Mouse (Mus musculus): ENCODE data around the gene Oas1c. TPM values are rescaled to one million over a fixed set of nuclear protein-coding genes. Genes with fewer than 3 reads are reported as not detected.

The Oas1c gene
- polyA plus RNA-seq (2015; fragmentation: Nextera tagmentation; extraction: Ambion mirVana), result 0.34 and 0.65 TPM in 2 replicates

GRCm38 (mm10) chr5:120811951-120812819, at the start of gene Oas1c:
Gene Oas1c, minus strand, starts transcription at chr5:120812514.
- H3K36me3 ChIP-seq, result no peaks in the 10 kb centered on the region
- H3K27ac ChIP-seq (replicated peaks), result peak within 1 kb of the TSS; percentile 80
- no peaks in the 10 kb centered on the region for H3K27me3 ChIP-seq
- WGBS, result 3% methylated on average over 18 of the region's 18 CpGs
- peaks cover 12% of the 10 kb centered on the region for H3K4me1 ChIP-seq
- no peaks in the 10 kb centered on the region for H3K9me3 ChIP-seq (replicated peaks)
- peak within 1 kb of the TSS; percentile 9; the same call in 1 of the 2 replicates for H3K9ac ChIP-seq
- peak within 1 kb of the TSS; percentile 43 for H3K4me3 ChIP-seq (replicated peaks)
- H3K4me2 ChIP-seq (replicated peaks), result peak within 1 kb of the TSS; percentile 59
- ATAC-seq (ENCODE audit: insufficient number of reproducible peaks, low FRiP score, low TSS enrichment, low read depth), result peak; percentile 83

GRCm38 (mm10) chr5:120861121-120861520, 48.8 kb upstream of the Oas1c start, which contains the start of gene Oas1h:
Gene Oas1h, plus strand, starts transcription at chr5:120861421.
- no peaks in the 10 kb centered on the region for H3K4me1 ChIP-seq
- H3K36me3 ChIP-seq, result no peaks in the 10 kb centered on the region
- H3K9me3 ChIP-seq (replicated peaks), result no peaks in the 10 kb centered on the region
- 50% methylated on average over 4 of the region's 4 CpGs for WGBS
- no peak for ATAC-seq (ENCODE audit: insufficient number of reproducible peaks, low FRiP score, low TSS enrichment, low read depth)
- no peak within 1 kb of the TSS for H3K4me3 ChIP-seq (replicated peaks)
- H3K4me2 ChIP-seq (replicated peaks), result no peak within 1 kb of the TSS
- H3K9ac ChIP-seq, result no peak within 1 kb of the TSS
- no peaks in the 10 kb centered on the region for H3K27me3 ChIP-seq
- no peak within 1 kb of the TSS for H3K27ac ChIP-seq (replicated peaks)

GRCm38 (mm10) chr5:120859241-120859640, 46.9 kb upstream of the Oas1c start:
- Histone ChIP-seq H3K9me3 (replicated peaks) (0 out of 2 replicates have a peak, but pooled peaks cover 2% of the 10 kb centered on the region), H3K4me3 (replicated peaks) (no peak overlapping the region), H3K4me1 (no peaks in the 10 kb centered on the region), H3K27me3 (no peaks in the 10 kb centered on the region), H3K36me3 (no peaks in the 10 kb centered on the region), H3K27ac (replicated peaks) (no peak overlapping the region), H3K9ac (no peak overlapping the region), H3K4me2 (replicated peaks) (no peak overlapping the region)
- WGBS, result 62% methylated on average over 2 of the region's 2 CpGs
- no peak for ATAC-seq (ENCODE audit: insufficient number of reproducible peaks, low FRiP score, low TSS enrichment, low read depth)

GRCm38 (mm10) chr5:120849601-120850136, 37.4 kb upstream of the Oas1c start:
- Histone ChIP-seq H3K4me3 (replicated peaks) (no peak overlapping the region), H3K27ac (replicated peaks) (no peak overlapping the region), H3K36me3 (no peaks in the 10 kb centered on the region), H3K27me3 (no peaks in the 10 kb centered on the region), H3K4me2 (replicated peaks) (no peak overlapping the region), H3K9me3 (replicated peaks) (0 out of 2 replicates have a peak, but pooled peaks cover 4% of the 10 kb centered on the region), H3K4me1 (0 out of 2 replicates have a peak, but pooled peaks cover 4% of the 10 kb centered on the region), H3K9ac (no peak overlapping the region)
- WGBS, result 64% methylated on average over 3 of the region's 3 CpGs
- ATAC-seq (ENCODE audit: insufficient number of reproducible peaks, low FRiP score, low TSS enrichment, low read depth), result no peak

GRCm38 (mm10) chr5:120847067-120847466, 34.8 kb upstream of the Oas1c start, which contains the start of gene Oas1f:
Gene Oas1f, plus strand, starts transcription at chr5:120847367.
- H3K4me1 ChIP-seq, result 0 out of 2 replicates have a peak, but pooled peaks cover 4% of the 10 kb centered on the region
- no peak for ATAC-seq (ENCODE audit: insufficient number of reproducible peaks, low FRiP score, low TSS enrichment, low read depth)
- no peak within 1 kb of the TSS for H3K4me3 ChIP-seq (replicated peaks)
- WGBS, result 69% methylated on average over 4 of the region's 4 CpGs
- H3K36me3 ChIP-seq, result no peaks in the 10 kb centered on the region
- H3K9me3 ChIP-seq (replicated peaks), result no peaks in the 10 kb centered on the region
- H3K4me2 ChIP-seq (replicated peaks), result no peak within 1 kb of the TSS
- no peak within 1 kb of the TSS for H3K9ac ChIP-seq
- H3K27ac ChIP-seq (replicated peaks), result no peak within 1 kb of the TSS
- H3K27me3 ChIP-seq, result no peaks in the 10 kb centered on the region

GRCm38 (mm10) chr5:120844713-120845112, 32.4 kb upstream of the Oas1c start:
- no peak overlapping the region for H3K4me3 ChIP-seq (replicated peaks)
- peak overlapping the region; percentile 77 for H3K27ac ChIP-seq (replicated peaks)
- no peaks in the 10 kb centered on the region for H3K27me3 ChIP-seq
- H3K4me1 ChIP-seq, result 0 out of 2 replicates have a peak, but pooled peaks cover 4% of the 10 kb centered on the region
- H3K4me2 ChIP-seq (replicated peaks), result no peak overlapping the region
- ATAC-seq (ENCODE audit: insufficient number of reproducible peaks, low FRiP score, low TSS enrichment, low read depth), result peak; percentile 60; the same call in 1 of the 2 replicates
- WGBS, result 32% methylated on average over 3 of the region's 3 CpGs
- no peaks in the 10 kb centered on the region for H3K36me3 ChIP-seq
- no peak overlapping the region for H3K9ac ChIP-seq
- no peaks in the 10 kb centered on the region for H3K9me3 ChIP-seq (replicated peaks)

GRCm38 (mm10) chr5:120836731-120837585, 24.6 kb upstream of the Oas1c start:
- Histone ChIP-seq H3K27ac (replicated peaks) (no peak overlapping the region), H3K9ac (no peak overlapping the region), H3K36me3 (no peaks in the 10 kb centered on the region), H3K4me3 (replicated peaks) (no peak overlapping the region), H3K27me3 (peaks cover 11% of the 10 kb centered on the region), H3K9me3 (replicated peaks) (no peaks in the 10 kb centered on the region), H3K4me2 (replicated peaks) (no peak overlapping the region), H3K4me1 (no peaks in the 10 kb centered on the region)
- WGBS, result 9% methylated on average over 8 of the region's 8 CpGs
- ATAC-seq (ENCODE audit: insufficient number of reproducible peaks, low FRiP score, low TSS enrichment, low read depth), result no peak; the same call in 1 of the 2 replicates

GRCm38 (mm10) chr5:120833335-120834280, 21.3 kb upstream of the Oas1c start:
- H3K27ac ChIP-seq (replicated peaks), result no peak overlapping the region
- no peak overlapping the region for H3K4me3 ChIP-seq (replicated peaks)
- H3K4me2 ChIP-seq (replicated peaks), result no peak overlapping the region
- no peaks in the 10 kb centered on the region for H3K4me1 ChIP-seq
- WGBS, result 20% methylated on average over 17 of the region's 17 CpGs
- ATAC-seq (ENCODE audit: insufficient number of reproducible peaks, low FRiP score, low TSS enrichment, low read depth), result no peak
- peaks cover 11% of the 10 kb centered on the region for H3K27me3 ChIP-seq
- H3K9me3 ChIP-seq (replicated peaks), result no peaks in the 10 kb centered on the region
- no peaks in the 10 kb centered on the region for H3K36me3 ChIP-seq
- H3K9ac ChIP-seq, result no peak overlapping the region

GRCm38 (mm10) chr5:120831031-120831430, 18.7 kb upstream of the Oas1c start:
- Histone ChIP-seq H3K27me3 (peaks cover 11% of the 10 kb centered on the region), H3K9ac (no peak overlapping the region), H3K4me1 (no peaks in the 10 kb centered on the region), H3K27ac (replicated peaks) (no peak overlapping the region), H3K9me3 (replicated peaks) (no peaks in the 10 kb centered on the region), H3K4me3 (replicated peaks) (no peak overlapping the region), H3K36me3 (no peaks in the 10 kb centered on the region), H3K4me2 (replicated peaks) (no peak overlapping the region)
- no peak for ATAC-seq (ENCODE audit: insufficient number of reproducible peaks, low FRiP score, low TSS enrichment, low read depth)
- 69% methylated on average over 4 of the region's 4 CpGs for WGBS

- no peak overlapping the region for H3K27ac ChIP-seq (replicated peaks)
- ATAC-seq (ENCODE audit: insufficient number of reproducible peaks, low FRiP score, low TSS enrichment, low read depth), result no peak
- H3K9ac ChIP-seq, result no peak overlapping the region
- H3K4me2 ChIP-seq (replicated peaks), result no peak overlapping the region
- no peaks in the 10 kb centered on the region for H3K36me3 ChIP-seq
- H3K4me1 ChIP-seq, result no peaks in the 10 kb centered on the region
- H3K27me3 ChIP-seq, result no peaks in the 10 kb centered on the region; the same call in 1 of the 2 replicates
- H3K4me3 ChIP-seq (replicated peaks), result no peak overlapping the region
- H3K9me3 ChIP-seq (replicated peaks), result peaks cover 16% of the 10 kb centered on the region; the same call in 1 of the 2 replicates
Observed at GRCm38 (mm10) chr5:120818999-120819398, 6.7 kb upstream of the Oas1c start.
